Mouse (Mus musculus): ENCODE data around the gene Gars. TPM values are rescaled to one million over a fixed set of nuclear protein-coding genes. Genes with fewer than 3 reads are reported as not detected.

The Gars gene
- polyA plus RNA-seq, 1 experiment from 2014 or later = 123 TPM

DNA sequence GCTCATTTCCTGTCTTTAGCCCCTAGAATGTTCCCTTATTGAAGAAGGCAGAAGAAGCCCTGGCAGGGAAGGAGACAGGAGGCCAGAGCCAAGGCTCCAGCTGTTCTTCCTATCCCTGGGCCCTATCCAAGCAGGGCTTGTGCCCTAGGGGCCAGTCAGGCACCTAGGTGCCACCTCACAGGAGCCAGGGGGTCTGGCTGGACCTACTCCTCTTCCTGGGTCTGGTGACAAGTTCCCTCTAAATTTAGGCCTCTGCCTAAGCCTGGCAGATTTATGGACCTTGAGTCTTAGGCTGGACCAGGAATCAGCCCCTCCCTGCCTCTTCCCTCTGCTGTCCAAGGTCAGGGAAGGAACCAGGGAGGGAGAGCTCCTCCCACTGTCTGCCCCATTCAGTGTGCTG is 90.6 kb downstream of the Gars start:
- no peaks in the 10 kb centered on the region for H3K27me3 ChIP-seq (ENCODE audit: control insufficient read depth, insufficient read depth, low read length)
- no peak overlapping the region for H3K9ac ChIP-seq (replicated peaks; ENCODE audit: low read depth, low read length)
- no peak overlapping the region for H3K4me3 ChIP-seq (ENCODE audit: low read depth, low read length)
- ATAC-seq (ENCODE audit: insufficient number of reproducible peaks, insufficient read depth, low FRiP score, low read depth) = no peak
- no peaks in the 10 kb centered on the region for H3K4me1 ChIP-seq (ENCODE audit: control insufficient read depth, insufficient read depth, low read length)
- no peak overlapping the region for H3K4me2 ChIP-seq (replicated peaks; ENCODE audit: low read depth, low read length)
- no peaks in the 10 kb centered on the region for H3K9me3 ChIP-seq (ENCODE audit: control insufficient read depth, low read depth, low read length)
- H3K36me3 ChIP-seq (ENCODE audit: control insufficient read depth, insufficient read depth, low read length) = no peaks in the 10 kb centered on the region
- no peak overlapping the region for H3K27ac ChIP-seq (ENCODE audit: low read length)

Other genes with a start within 250 kb of the Gars start
- 5.8 and 6.0 TPM in 2 replicates for gene Znrf2, start 221.1 kb upstream of the Gars start, polyA plus RNA-seq (2014; fragmentation: Nextera tagmentation; extraction: Ambion mirVana)
- gene Nod1, start 65.4 kb upstream of the Gars start, polyA plus RNA-seq (2014; fragmentation: Nextera tagmentation; extraction: Ambion mirVana) = 5.6 and 5.9 TPM in 2 replicates
- 7.9 and 10.1 TPM in 2 replicates for gene Ggct, start 45.1 kb upstream of the Gars start, polyA plus RNA-seq (2014; fragmentation: Nextera tagmentation; extraction: Ambion mirVana)
- gene Crhr2, start 95.0 kb downstream of the Gars start, polyA plus RNA-seq (2014; fragmentation: Nextera tagmentation; extraction: Ambion mirVana) = 0.24 and 0.36 TPM in 2 replicates
- gene Inmt, start 137.0 kb downstream of the Gars start, polyA plus RNA-seq (2014; fragmentation: Nextera tagmentation; extraction: Ambion mirVana) = 0.62 and 0.63 TPM in 2 replicates
- 14.1 and 18.0 TPM in 2 replicates for gene Mindy4, start 165.4 kb downstream of the Gars start, polyA plus RNA-seq (2014; fragmentation: Nextera tagmentation; extraction: Ambion mirVana)

Data from stomach, embryonic 14.5 days (tissue).